Mouse (Mus musculus) cerebellum, adult 2 months (tissue): ENCODE data around the gene Omp. TPM values are rescaled to one million over a fixed set of nuclear protein-coding genes. Genes with fewer than 3 reads are reported as not detected.

Source experiments
- DNase-seq, 2 experiments: peaks; one replicate each; pipeline ENCODE4 v3.0.0; 2021
- H3K27ac ChIP-seq: fragments of 200-500 bp; 2 replicates; pipeline ENCODE4 v1.5.1; 2012; ENCODE audit warnings: low read length, control low read depth, inconsistent platforms; ENCODE audit not compliant: insufficient read depth
- H3K27me3 ChIP-seq: fragments of 200-500 bp; 2 replicates; pipeline ENCODE4 v1.6.1; 2012; ENCODE audit warnings: inconsistent platforms, mild to moderate bottlenecking, low read length, moderate library complexity; ENCODE audit not compliant: control insufficient read depth, insufficient read depth
- H3K4me1 ChIP-seq: fragments of 200-500 bp; 2 replicates; pipeline ENCODE4 v1.6.1; 2011; ENCODE audit warnings: low read length; ENCODE audit not compliant: control insufficient read depth, insufficient read depth
- H3K4me3 ChIP-seq: fragments of 200-500 bp; replicated peaks from 2 replicates; pipeline ENCODE3; 2011; ENCODE audit warnings: mild to moderate bottlenecking, low read depth, low read length, control low read depth; ENCODE audit not compliant: insufficient read depth
- CTCF ChIP-seq: fragments of 200-500 bp; IDR thresholded peaks from 2 replicates; pipeline ENCODE4 v1.5.1; 2011; ENCODE audit warnings: low read depth, mild to moderate bottlenecking, control low read depth, low read length, moderate library complexity, borderline replicate concordance; ENCODE audit not compliant: insufficient read depth
- POLR2A ChIP-seq: fragments of 200-500 bp; IDR thresholded peaks from 2 replicates; pipeline ENCODE4 v1.6.1; 2011; ENCODE audit warnings: low read length, control low read depth, borderline replicate concordance; ENCODE audit not compliant: insufficient read depth
- whole genome bisulfite sequencing: fragments of 180-500 bp; shearing (Covaris S2); methylation state at CpG from one replicate; pipeline ENCODE4 v1.1.7; 2018; 5-methylcytosine and 5-hydroxymethylcytosine counted together
- polyA plus RNA-seq: library from polyadenylated mRNA; depleted of rRNA; stranded (reverse); fragments of >200 nt; gene quantifications from 2 replicates; pipeline ENCODE4 v1.2.3, GENCODE M21; 2012

Gene Omp
- polyA plus RNA-seq, 1 experiment = 0.57 TPM

DNA sequence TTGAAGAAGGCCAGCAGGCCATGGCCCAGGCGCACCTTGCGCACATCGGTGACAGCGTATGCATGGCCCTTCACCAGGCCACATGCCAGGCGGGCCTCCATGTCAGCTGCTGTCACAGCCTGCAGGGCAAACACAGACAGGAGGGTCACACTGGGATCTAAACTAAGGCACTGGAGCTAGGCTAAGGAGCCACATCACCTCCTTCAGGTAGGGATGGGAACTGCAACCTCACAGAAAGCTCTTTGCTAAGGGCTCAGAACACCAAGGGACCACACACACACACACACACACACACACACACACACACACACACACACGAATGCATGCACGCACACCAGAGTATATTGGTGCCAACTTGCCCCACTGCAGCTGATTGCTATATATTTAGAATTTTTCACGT is 13.6 kb downstream of the Omp start:
- WGBS = 87% methylated on average over 8 of the region's 8 CpGs
- no peaks in the 10 kb centered on the region for H3K4me1 ChIP-seq
- H3K27ac ChIP-seq = no peak overlapping the region
- no peaks in the 10 kb centered on the region for H3K27me3 ChIP-seq
- no peak overlapping the region for H3K4me3 ChIP-seq
- DNase-seq = no peak
- TF ChIP-seq POLR2A (no peak), CTCF (no peak)

- no peak overlapping the region for H3K27ac ChIP-seq
- 46% methylated on average over 5 of the region's 5 CpGs for WGBS
- TF ChIP-seq CTCF (peak; percentile 44; the same call in 1 of the 2 replicates), POLR2A (no peak)
- no peaks in the 10 kb centered on the region for H3K27me3 ChIP-seq
- H3K4me3 ChIP-seq = no peak overlapping the region
- DNase-seq = no peak
- peaks cover 6% of the 10 kb centered on the region for H3K4me1 ChIP-seq
These were observed 19.8 kb downstream of the Omp start for GRCm38 (mm10) chr7:98125473-98125872.

- 64% methylated on average over 5 of the region's 5 CpGs for WGBS
- no peaks in the 10 kb centered on the region for H3K27me3 ChIP-seq
- H3K4me3 ChIP-seq = no peak overlapping the region
- no peak for DNase-seq
- no peak overlapping the region for H3K27ac ChIP-seq
- no peak for TF ChIP-seq POLR2A
- no peak for TF ChIP-seq CTCF
- H3K4me1 ChIP-seq = peaks cover 8% of the 10 kb centered on the region
These were observed 20.6 kb downstream of the Omp start for GRCm38 (mm10) chr7:98124701-98125100.

DNA sequence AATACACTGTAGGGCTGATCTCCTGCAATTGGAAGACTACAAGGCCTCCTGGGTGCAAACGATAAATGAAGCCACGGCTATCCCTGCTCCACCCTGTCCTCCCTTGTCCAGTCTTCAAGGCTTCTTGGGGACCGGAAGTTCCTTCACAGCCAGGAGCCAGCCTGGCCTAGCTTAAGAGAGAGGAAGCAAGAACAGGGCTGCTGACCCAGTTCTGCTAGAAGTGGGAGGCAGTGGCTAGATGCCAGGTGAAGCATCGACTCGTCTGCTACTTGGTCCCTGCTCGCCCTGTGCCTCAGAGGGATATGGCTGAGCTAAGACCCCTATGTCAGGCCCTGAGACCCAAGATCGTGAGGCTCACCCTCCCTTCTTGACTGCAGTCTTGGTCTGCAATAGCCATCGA is 23.6 kb downstream of the Omp start:
- Histone ChIP-seq H3K4me1 (peaks cover 13% of the 10 kb centered on the region), H3K27me3 (no peaks in the 10 kb centered on the region), H3K4me3 (no peak overlapping the region), H3K27ac (no peak overlapping the region)
- TF ChIP-seq POLR2A (no peak), CTCF (no peak)
- no peak for DNase-seq
- 44% methylated on average over 8 of the region's 8 CpGs for whole genome bisulfite sequencing

DNA sequence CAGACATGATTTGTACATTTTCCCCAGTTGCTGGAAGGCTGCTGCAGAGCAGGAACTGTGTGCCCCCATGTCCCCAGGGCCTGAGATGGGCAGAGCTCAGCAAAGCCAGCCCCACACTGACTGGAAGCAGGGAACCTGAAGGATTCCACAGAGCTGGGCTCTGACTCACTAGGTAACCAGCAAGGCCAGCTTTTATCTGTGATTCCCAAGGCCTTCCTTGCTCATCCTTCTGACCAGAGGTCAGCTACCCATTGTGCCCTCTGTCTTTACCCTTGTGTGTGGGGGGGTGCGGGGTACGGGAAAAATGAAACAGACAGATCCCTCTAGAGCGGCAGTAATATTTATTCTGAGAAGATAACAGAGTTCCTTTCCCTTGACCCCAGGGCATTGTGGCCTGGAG is 24.1 kb downstream of the Omp start:
- TF ChIP-seq POLR2A (no peak), CTCF (no peak)
- no peak overlapping the region for H3K4me3 ChIP-seq
- no peak overlapping the region for H3K27ac ChIP-seq
- H3K27me3 ChIP-seq = no peaks in the 10 kb centered on the region
- WGBS = 90% methylated on average over 3 of the region's 3 CpGs
- peaks cover 18% of the 10 kb centered on the region for H3K4me1 ChIP-seq
- DNase-seq = no peak

DNA sequence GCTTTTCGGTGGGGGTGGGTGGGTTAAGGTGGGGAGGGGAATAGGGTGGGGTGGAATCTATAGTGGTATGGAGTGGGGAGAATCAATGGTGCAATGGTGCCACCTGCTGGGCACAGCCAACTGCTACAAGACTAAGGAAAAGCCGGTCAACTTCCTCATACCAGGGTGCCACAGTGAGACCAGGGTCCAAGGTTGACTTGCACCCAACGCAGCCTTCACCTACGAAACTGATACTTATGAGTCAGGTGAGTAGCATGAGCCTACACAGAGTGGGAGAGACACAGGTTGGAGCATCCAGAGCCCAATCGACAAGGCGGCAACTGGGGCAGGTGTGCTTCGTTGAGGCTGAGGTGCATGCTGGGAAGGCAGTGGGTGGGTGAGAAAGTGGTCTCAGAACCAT is 25.0 kb downstream of the Omp start:
- peak overlapping the region; percentile 55 for H3K4me3 ChIP-seq
- no peak overlapping the region for H3K27ac ChIP-seq
- H3K27me3 ChIP-seq = no peaks in the 10 kb centered on the region
- DNase-seq = peak; percentile 70 to 82
- WGBS = 4% methylated on average over 7 of the region's 7 CpGs
- TF ChIP-seq POLR2A = no peak
- TF ChIP-seq CTCF = peak; percentile 92
- H3K4me1 ChIP-seq = peaks cover 18% of the 10 kb centered on the region

DNA sequence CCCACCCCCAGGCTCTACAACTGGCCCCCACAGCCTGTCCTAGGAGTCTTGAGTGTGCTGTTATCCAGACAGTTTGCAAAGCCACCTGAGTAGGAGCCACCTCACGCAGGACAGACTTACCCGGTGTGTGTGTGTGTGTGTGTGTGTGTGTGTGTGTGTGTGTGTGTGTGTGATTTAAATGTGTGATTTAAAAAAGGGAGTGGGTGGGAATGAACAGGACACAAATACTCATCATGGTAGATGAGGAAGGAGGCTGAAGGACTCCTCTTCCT is 25.4 kb downstream of the Omp start:
- Histone ChIP-seq H3K4me1 (peaks cover 18% of the 10 kb centered on the region), H3K4me3 (no peak overlapping the region), H3K27me3 (no peaks in the 10 kb centered on the region), H3K27ac (no peak overlapping the region)
- 78% methylated on average over 2 of the region's 2 CpGs for WGBS
- DNase-seq = no peak
- TF ChIP-seq POLR2A (no peak), CTCF (no peak)

GRCm38 (mm10) chr7:98119179-98119960 is 25.9 kb downstream of the Omp start, which contains the start of gene Myo7a:
Gene Myo7a, minus strand, starts transcription at chr7:98119524.
- Histone ChIP-seq H3K4me3 (peak within 1 kb of the TSS; percentile 55), H3K4me1 (peaks cover 18% of the 10 kb centered on the region), H3K27ac (no peak within 1 kb of the TSS), H3K27me3 (no peaks in the 10 kb centered on the region)
- 50% methylated on average over 9 of the region's 9 CpGs for WGBS
- no peak for DNase-seq
- TF ChIP-seq POLR2A (no peak), CTCF (no peak)
